Mouse (Mus musculus): ENCODE data around the gene Vasn. TPM values are rescaled to one million over a fixed set of nuclear protein-coding genes. Genes with fewer than 3 reads are reported as not detected.

Vasn gene
- polyA plus RNA-seq, 1 experiment from 2014 or later, result 2.4 TPM

Other genes starting within 250 kb of the Vasn start
- gene Adcy9, start 219.4 kb upstream of the Vasn start, polyA plus RNA-seq (2015; fragmentation: Nextera tagmentation; extraction: Ambion mirVana), result 0.41 and 0.67 TPM in 2 replicates
- gene Srl, start 98.1 kb upstream of the Vasn start, polyA plus RNA-seq (2015; fragmentation: Nextera tagmentation; extraction: Ambion mirVana), result 3.2 and 5.3 TPM in 2 replicates
- 5.6 and 6.4 TPM in 2 replicates for gene Tfap4, start 80.1 kb upstream of the Vasn start, polyA plus RNA-seq (2015; fragmentation: Nextera tagmentation; extraction: Ambion mirVana)
- 2.0 and 2.3 TPM in 2 replicates for gene Glis2, start 45.2 kb upstream of the Vasn start, polyA plus RNA-seq (2015; fragmentation: Nextera tagmentation; extraction: Ambion mirVana)
- gene Pam16, start 15.0 kb upstream of the Vasn start, polyA plus RNA-seq (2015; fragmentation: Nextera tagmentation; extraction: Ambion mirVana), result 41.1 and 53.2 TPM in 2 replicates
- 45.7 and 50.1 TPM in 2 replicates for gene Dnaja3, start within 50 bp of the Vasn start, polyA plus RNA-seq (2015; fragmentation: Nextera tagmentation; extraction: Ambion mirVana)
- gene Coro7, start 39.8 kb downstream of the Vasn start, polyA plus RNA-seq (2015; fragmentation: Nextera tagmentation; extraction: Ambion mirVana), result 10.5 and 13.1 TPM in 2 replicates
- gene Nmral1, start 79.4 kb downstream of the Vasn start, polyA plus RNA-seq (2015; fragmentation: Nextera tagmentation; extraction: Ambion mirVana), result 37.2 and 39.6 TPM in 2 replicates
- 36.6 and 37.9 TPM in 2 replicates for gene Hmox2, start 86.4 kb downstream of the Vasn start, polyA plus RNA-seq (2015; fragmentation: Nextera tagmentation; extraction: Ambion mirVana)
- gene Cdip1, start 150.4 kb downstream of the Vasn start, polyA plus RNA-seq (2015; fragmentation: Nextera tagmentation; extraction: Ambion mirVana), result 20.9 and 24.5 TPM in 2 replicates
- 0.09 and 0.14 TPM in 2 replicates for gene 4930562C15Rik, start 195.5 kb downstream of the Vasn start, polyA plus RNA-seq (2015; fragmentation: Nextera tagmentation; extraction: Ambion mirVana)
- 10.6 and 11.5 TPM in 2 replicates for gene Ubald1, start 240.4 kb downstream of the Vasn start, polyA plus RNA-seq (2015; fragmentation: Nextera tagmentation; extraction: Ambion mirVana)
- gene Mgrn1, start 246.3 kb downstream of the Vasn start, polyA plus RNA-seq (2015; fragmentation: Nextera tagmentation; extraction: Ambion mirVana), result 25.4 and 30.9 TPM in 2 replicates

Measured in liver, embryonic 15.5 days (tissue).